Mouse (Mus musculus) midbrain, embryonic 16.5 days (tissue): ENCODE measurements at regions not wholly inside any gene's neighbourhood (a gene's known extent, or its start where the extent isn't known, plus 50 kb on each side); places are given as distances from the start of the nearest gene placed in this dataset.

ENCODE experiments used
- ATAC-seq: fragments of 200-750 bp; cut with Nextera tagmentation; 2 replicates; pipeline ENCODE4 v1.8.0; 2017; ENCODE audit warnings: moderate TSS enrichment
- H3K27ac ChIP-seq: fragments of 300-500 bp; sonication (generic); 2 replicates; pipeline ENCODE4 v1.5.1; 2014; ENCODE audit warnings: mild to moderate bottlenecking, low read length, mixed read lengths
- H3K27me3 ChIP-seq: fragments of 300-500 bp; sonication (generic); 2 replicates; pipeline ENCODE4 v1.6.1; 2014; ENCODE audit warnings: low read depth, low read length, mixed read lengths; ENCODE audit not compliant: control insufficient read depth, insufficient read depth
- H3K36me3 ChIP-seq: fragments of 300-500 bp; sonication (generic); 2 replicates; pipeline ENCODE4 v1.6.1; 2014; ENCODE audit warnings: mild to moderate bottlenecking, low read length, moderate library complexity, mixed read lengths; ENCODE audit not compliant: control insufficient read depth, insufficient read depth
- H3K4me1 ChIP-seq: fragments of 300-500 bp; sonication (generic); 2 replicates; pipeline ENCODE4 v1.6.1; 2014; ENCODE audit warnings: mild to moderate bottlenecking, low read length, mixed read lengths; ENCODE audit not compliant: control insufficient read depth, insufficient read depth
- H3K4me2 ChIP-seq: fragments of 300-500 bp; sonication (generic); 2 replicates; pipeline ENCODE4 v1.6.1; 2014; ENCODE audit warnings: mild to moderate bottlenecking, low read length, mixed read lengths
- H3K4me3 ChIP-seq: fragments of 300-500 bp; sonication (generic); 2 replicates; pipeline ENCODE4 v1.5.1; 2014; ENCODE audit warnings: low read depth, mild to moderate bottlenecking, low read length, moderate library complexity, mixed read lengths
- H3K9ac ChIP-seq: fragments of 300-500 bp; sonication (generic); 2 replicates; pipeline ENCODE4 v1.6.1; 2014; ENCODE audit warnings: low read depth, low read length, mixed read lengths
- H3K9me3 ChIP-seq: fragments of 300-500 bp; sonication (generic); replicated peaks from 2 replicates; pipeline ENCODE4 v1.6.1; 2014; ENCODE audit warnings: mild to moderate bottlenecking, low read length, mixed read lengths; ENCODE audit not compliant: control insufficient read depth, poor library complexity, severe bottlenecking
- WGBS: fragments of 180-500 bp; shearing (Covaris S2); extraction: QIAGEN DNeasy Blood & Tissue Kit; methylation state at CpG from one replicate; pipeline ENCODE4 v1.1.7; 2014; 5-methylcytosine and 5-hydroxymethylcytosine counted together

- H3K9ac ChIP-seq = no peak overlapping the region
- no peaks in the 10 kb centered on the region for H3K4me1 ChIP-seq
- no peak overlapping the region for H3K4me2 ChIP-seq
- ATAC-seq = no peak
- no peaks in the 10 kb centered on the region; the same call in 1 of the 2 replicates for H3K27me3 ChIP-seq
- WGBS = 76% methylated on average over 9 of the region's 10 CpGs
- H3K27ac ChIP-seq = no peak overlapping the region
- H3K9me3 ChIP-seq = 0 out of 2 replicates have a peak, but pooled peaks cover 4% of the 10 kb centered on the region
- no peak overlapping the region for H3K4me3 ChIP-seq
- no peaks in the 10 kb centered on the region for H3K36me3 ChIP-seq
Measured at GRCm38 (mm10) chr12:12655184-12655583, 286.5 kb downstream of the Mycn start.

DNA sequence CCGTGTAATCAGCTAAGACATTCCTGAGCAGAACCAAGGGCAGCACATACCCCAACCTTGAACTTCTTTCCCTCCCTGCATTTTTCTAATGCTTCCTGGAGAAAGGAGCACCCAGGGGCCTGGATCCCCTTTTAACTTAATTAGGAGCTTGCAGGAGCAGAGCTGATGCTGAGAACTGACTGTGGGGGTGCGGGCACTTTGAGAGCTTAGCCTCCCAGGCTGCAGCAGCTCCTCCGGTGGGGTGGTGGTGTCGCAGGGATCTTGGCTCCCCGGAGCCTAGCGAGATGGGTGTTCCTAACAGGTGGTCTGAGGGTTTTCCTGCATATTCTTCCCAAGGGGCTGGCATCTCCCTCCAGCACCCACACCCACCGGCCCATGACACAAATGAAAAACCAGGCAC is 289.4 kb downstream of the Mycn start:
- Histone ChIP-seq H3K27ac (no peak overlapping the region), H3K4me3 (no peak overlapping the region), H3K9ac (no peak overlapping the region), H3K4me1 (no peaks in the 10 kb centered on the region), H3K27me3 (no peaks in the 10 kb centered on the region; the same call in 1 of the 2 replicates), H3K4me2 (no peak overlapping the region), H3K36me3 (no peaks in the 10 kb centered on the region), H3K9me3 (no peaks in the 10 kb centered on the region)
- no peak for ATAC-seq
- WGBS = 23% methylated on average over 7 of the region's 7 CpGs

GRCm38 (mm10) chr12:12650309-12650708 is 291.4 kb downstream of the Mycn start:
- no peaks in the 10 kb centered on the region for H3K9me3 ChIP-seq
- H3K36me3 ChIP-seq = no peaks in the 10 kb centered on the region
- no peaks in the 10 kb centered on the region for H3K4me1 ChIP-seq
- no peak overlapping the region for H3K4me3 ChIP-seq
- WGBS = 92% methylated on average over 1 of the region's 1 CpGs
- H3K4me2 ChIP-seq = no peak overlapping the region
- H3K9ac ChIP-seq = no peak overlapping the region
- no peaks in the 10 kb centered on the region; the same call in 1 of the 2 replicates for H3K27me3 ChIP-seq
- H3K27ac ChIP-seq = no peak overlapping the region
- no peak for ATAC-seq

DNA sequence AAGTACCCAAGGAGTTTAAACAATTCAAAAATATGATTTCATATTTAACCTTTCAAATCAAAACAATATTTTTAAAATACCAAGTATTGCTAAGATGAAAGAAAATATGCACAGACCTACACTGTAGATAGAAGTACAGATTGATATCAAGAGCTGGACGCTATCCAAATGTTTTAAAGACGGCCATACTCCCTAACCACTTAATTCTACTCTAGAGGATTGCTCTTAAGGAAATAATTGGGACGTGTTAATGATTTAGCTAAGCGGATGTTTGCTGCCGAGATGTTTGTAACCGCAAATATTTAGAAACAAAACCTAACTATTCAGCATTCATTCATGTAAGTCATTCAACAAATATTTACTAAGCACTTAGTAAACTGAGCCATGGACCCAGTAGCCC is 294.2 kb downstream of the Mycn start:
- H3K9ac ChIP-seq = no peak overlapping the region
- H3K4me1 ChIP-seq = no peaks in the 10 kb centered on the region
- no peaks in the 10 kb centered on the region for H3K9me3 ChIP-seq
- 81% methylated on average over 6 of the region's 6 CpGs for WGBS
- H3K27me3 ChIP-seq = no peaks in the 10 kb centered on the region
- no peak overlapping the region for H3K4me2 ChIP-seq
- H3K36me3 ChIP-seq = no peaks in the 10 kb centered on the region
- H3K4me3 ChIP-seq = no peak overlapping the region
- H3K27ac ChIP-seq = no peak overlapping the region
- ATAC-seq = no peak

DNA sequence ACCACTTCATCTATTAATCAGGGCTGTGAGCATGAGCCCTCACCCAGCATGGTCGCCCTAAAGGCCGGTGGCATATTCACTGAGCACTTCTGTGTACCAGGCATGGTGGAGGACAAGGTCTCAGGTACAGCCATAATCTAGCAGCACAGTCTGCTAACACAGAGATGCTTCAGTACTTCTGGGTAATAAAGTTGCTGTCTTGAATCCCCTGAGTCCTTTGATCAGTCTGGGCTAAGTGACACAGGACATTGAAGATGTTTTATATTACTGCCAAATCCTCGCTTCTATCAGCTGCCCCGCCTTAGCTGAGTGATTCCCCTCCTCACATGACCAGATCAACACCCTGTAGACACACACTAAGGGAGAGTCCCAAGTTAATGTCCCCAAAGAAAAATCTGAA is 296.5 kb downstream of the Mycn start:
- ATAC-seq = no peak
- no peak overlapping the region for H3K27ac ChIP-seq
- no peaks in the 10 kb centered on the region for H3K36me3 ChIP-seq
- H3K9ac ChIP-seq = no peak overlapping the region
- no peaks in the 10 kb centered on the region for H3K9me3 ChIP-seq
- H3K4me2 ChIP-seq = no peak overlapping the region
- H3K4me1 ChIP-seq = no peaks in the 10 kb centered on the region
- no peaks in the 10 kb centered on the region for H3K27me3 ChIP-seq
- 81% methylated on average over 4 of the region's 4 CpGs for WGBS
- H3K4me3 ChIP-seq = no peak overlapping the region

DNA sequence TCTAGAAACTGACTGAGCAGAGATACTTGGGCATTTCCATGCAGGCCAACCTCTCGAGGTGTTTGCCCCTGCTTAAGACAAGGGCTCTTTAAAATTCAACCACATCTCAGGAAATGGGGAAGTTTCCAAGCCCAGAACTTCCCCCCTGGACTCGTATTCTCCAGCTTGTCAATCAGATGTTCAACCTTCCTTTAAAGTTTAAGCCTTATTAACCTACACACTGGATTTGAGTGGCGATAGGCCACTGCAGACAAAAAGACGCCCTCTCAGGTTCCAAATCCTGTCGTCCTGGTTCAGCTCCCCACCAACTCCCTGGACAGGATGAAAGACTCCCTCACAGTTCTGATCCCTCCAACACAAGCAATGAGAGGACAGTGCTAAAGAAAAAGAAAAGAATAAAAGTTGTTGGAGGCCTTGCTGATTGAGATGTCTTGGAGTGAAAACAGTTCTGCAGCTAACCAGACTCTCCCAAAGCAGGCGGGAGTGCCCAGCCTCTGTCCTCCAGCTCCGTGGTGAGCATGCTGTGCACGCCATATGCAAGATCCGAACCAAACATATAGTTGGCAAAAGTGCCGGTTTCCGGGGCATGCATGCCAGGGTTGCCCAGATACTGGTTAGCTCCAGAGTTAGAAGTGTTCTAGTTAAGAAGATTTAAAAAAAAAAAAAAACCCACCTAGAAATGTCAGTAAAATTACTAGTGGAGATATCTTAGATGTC is 298.3 kb downstream of the Mycn start:
- H3K36me3 ChIP-seq = no peaks in the 10 kb centered on the region
- ATAC-seq = peak; percentile 60
- H3K4me2 ChIP-seq = no peak overlapping the region
- no peaks in the 10 kb centered on the region for H3K4me1 ChIP-seq
- H3K4me3 ChIP-seq = no peak overlapping the region
- no peak overlapping the region for H3K27ac ChIP-seq
- H3K9me3 ChIP-seq = no peaks in the 10 kb centered on the region
- 19% methylated on average over 11 of the region's 11 CpGs for WGBS
- no peak overlapping the region for H3K9ac ChIP-seq
- no peaks in the 10 kb centered on the region for H3K27me3 ChIP-seq

- no peak overlapping the region for H3K27ac ChIP-seq
- H3K4me1 ChIP-seq = no peaks in the 10 kb centered on the region
- no peak overlapping the region for H3K9ac ChIP-seq
- ATAC-seq = no peak
- H3K4me2 ChIP-seq = no peak overlapping the region
- no peaks in the 10 kb centered on the region for H3K36me3 ChIP-seq
- H3K27me3 ChIP-seq = no peaks in the 10 kb centered on the region
- 78% methylated on average over 3 of the region's 3 CpGs for WGBS
- no peaks in the 10 kb centered on the region for H3K9me3 ChIP-seq
- no peak overlapping the region for H3K4me3 ChIP-seq
Measured at GRCm38 (mm10) chr12:12635308-12635707, 306.4 kb downstream of the Mycn start.

DNA sequence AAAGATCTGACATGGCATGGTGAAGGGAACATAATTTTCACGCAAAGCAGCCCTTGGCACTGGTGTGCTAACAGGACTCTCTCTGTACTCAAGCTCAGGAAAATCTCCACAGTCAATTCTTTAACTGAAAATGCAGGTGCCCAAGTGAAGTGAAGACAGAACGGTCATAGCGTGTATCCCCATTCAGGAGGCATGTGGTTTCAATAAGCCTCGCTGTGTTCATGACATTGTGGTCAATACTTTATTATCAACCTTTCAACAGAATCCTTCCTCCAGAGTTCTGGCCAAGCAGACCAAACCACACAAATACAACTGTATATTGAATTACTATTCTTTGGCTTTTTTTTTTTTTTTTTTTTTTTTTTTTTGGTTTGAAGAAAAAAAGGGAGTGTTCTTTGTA is 314.1 kb downstream of the Mycn start:
- no peak for ATAC-seq
- no peak overlapping the region for H3K27ac ChIP-seq
- WGBS = 93% methylated on average over 4 of the region's 4 CpGs
- H3K36me3 ChIP-seq = no peaks in the 10 kb centered on the region
- H3K9me3 ChIP-seq = no peaks in the 10 kb centered on the region
- H3K4me1 ChIP-seq = peaks cover 5% of the 10 kb centered on the region; the same call in 1 of the 2 replicates
- H3K4me3 ChIP-seq = no peak overlapping the region
- H3K27me3 ChIP-seq = no peaks in the 10 kb centered on the region
- H3K9ac ChIP-seq = no peak overlapping the region
- no peak overlapping the region for H3K4me2 ChIP-seq

GRCm38 (mm10) chr12:12625788-12626187 is 315.9 kb downstream of the Mycn start:
- ATAC-seq = no peak
- Histone ChIP-seq H3K27ac (no peak overlapping the region), H3K4me3 (no peak overlapping the region), H3K4me2 (no peak overlapping the region), H3K36me3 (no peaks in the 10 kb centered on the region), H3K27me3 (no peaks in the 10 kb centered on the region), H3K4me1 (peaks cover 5% of the 10 kb centered on the region; the same call in 1 of the 2 replicates), H3K9ac (no peak overlapping the region), H3K9me3 (no peaks in the 10 kb centered on the region)
- WGBS = 90% methylated on average over 1 of the region's 1 CpGs
